Mouse (Mus musculus) megakaryocyte progenitor cell, adult 5-6 weeks (primary cell): Measurements from ENCODE around the gene Pcsk5. TPM values are rescaled to one million over a fixed set of nuclear protein-coding genes. Genes with fewer than 3 reads are reported as not detected.

ENCODE experiments used
- ATAC-seq: replicated peaks from 2 replicates; pipeline ENCODE4 v1.8.0; 2016; ENCODE audit warnings: mild to moderate bottlenecking, moderate TSS enrichment, inconsistent platforms; ENCODE audit not compliant: poor library complexity
- total RNA-seq, 2 experiments: library from RNA; stranded (forward) in 1 of 2; stranded (reverse) in 1 of 2; fragments of 157-497, 149-512 nt in 1 of 2; fragments of 200-1000 nt in 1 of 2; gene quantifications; 2 replicates each; pipeline versions ENCODE4 v1.2.3 to v1.2.4; 2015 to 2017

The Pcsk5 gene
- total RNA-seq, 2 experiments from 2014 or later = not detected

- ATAC-seq = no peak
Observed at GRCm38 (mm10) chr19:17590314-17590713, 247.1 kb downstream of the Pcsk5 start.

DNA sequence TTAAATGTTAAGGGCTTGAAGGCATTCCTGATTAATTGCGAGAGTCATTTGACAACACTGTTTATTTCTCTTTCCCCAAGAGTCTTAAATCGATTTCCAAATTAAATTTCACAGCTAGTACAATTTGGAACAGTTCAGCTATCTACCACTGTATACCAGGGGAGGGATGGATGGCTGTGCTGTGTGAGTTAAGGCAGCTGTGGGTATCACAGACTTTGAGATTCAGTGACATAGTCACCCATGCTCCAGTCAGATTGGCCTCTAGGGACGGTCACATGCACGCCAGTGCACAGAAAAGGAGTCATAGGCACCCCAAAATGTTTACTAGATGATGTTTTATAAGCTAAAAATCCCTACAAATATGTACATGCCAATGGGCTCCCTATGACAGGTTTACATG is 260.0 kb downstream of the Pcsk5 start:
- ATAC-seq = no peak

DNA sequence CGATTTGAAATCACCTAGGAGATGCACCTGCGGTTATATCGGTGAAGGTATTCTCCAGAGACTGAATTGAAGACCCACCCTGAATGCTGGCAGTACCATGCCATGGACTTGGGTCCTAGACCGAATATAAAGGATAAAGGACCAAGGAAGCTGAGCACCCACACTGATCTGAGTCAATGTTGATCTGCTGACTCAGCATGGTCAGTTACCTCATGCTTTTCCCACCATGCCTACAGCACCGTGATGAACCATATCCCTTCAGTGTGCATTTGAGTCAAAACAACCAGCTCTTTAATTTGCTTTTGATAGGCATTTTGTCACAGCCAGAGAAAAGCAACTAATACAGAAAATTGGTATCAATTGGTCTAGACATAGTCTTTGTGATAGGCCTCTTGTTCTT is 262.9 kb downstream of the Pcsk5 start:
- ATAC-seq = no peak

DNA sequence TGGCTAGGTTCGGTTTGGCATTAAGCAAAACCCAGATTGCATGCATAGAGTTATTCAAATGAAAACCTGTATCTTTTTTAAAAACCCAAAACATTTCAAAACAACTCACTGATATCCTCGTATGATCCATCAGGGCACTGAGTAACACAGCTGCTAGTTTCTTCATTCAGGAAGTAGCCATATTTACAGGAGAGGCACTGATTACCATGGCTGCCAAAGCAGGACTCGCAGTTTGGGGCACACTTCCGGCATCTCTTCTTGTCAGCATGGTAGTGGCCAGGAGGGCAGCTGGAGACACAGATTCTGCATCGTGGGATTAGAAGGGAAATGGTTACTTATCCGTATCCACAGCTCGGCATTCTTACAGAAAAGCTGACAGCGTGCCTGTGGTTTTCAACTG is 265.1 kb downstream of the Pcsk5 start:
- ATAC-seq = no peak

DNA sequence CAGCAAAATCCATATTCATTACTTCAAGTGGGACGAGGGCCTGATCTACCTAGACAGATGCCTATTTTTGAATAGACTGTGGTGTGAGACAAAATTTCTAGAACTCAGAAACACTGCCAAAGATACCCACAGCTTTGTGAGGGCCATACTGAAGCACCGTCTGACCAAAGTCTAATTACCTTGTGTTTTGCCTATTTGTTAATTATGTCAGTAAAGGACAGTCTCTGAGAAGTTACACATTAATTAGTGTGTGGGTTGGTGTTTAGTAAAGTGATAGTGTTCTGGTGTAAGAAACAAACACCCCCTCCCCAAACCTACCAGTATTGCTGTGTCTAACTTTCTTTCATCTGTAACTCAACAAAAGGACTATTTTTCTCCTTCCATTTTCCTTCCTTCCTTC is 266.5 kb downstream of the Pcsk5 start:
- ATAC-seq = no peak

DNA sequence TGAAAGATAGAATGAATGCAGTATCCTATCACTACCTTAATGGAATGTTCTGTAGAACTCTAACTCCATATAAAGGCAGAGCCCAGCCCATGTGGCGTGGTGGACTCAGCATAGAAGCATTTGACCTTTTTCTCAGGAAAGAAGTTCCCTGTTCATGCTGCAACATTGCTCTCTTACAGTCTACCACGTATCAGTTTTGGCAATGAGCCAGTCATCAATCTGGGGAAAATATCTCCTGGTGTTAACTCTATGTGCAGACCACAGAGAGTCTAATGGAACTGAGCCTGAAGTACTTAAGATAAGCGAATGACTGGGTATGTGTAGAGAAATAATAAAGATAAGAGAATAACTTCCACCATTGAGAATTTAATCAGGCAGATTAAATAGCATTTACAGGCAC is 270.2 kb downstream of the Pcsk5 start:
- no peak for ATAC-seq

- ATAC-seq = no peak
Observed at GRCm38 (mm10) chr19:17566097-17566496, 271.3 kb downstream of the Pcsk5 start.

- no peak for ATAC-seq
Observed at GRCm38 (mm10) chr19:17558764-17559163, 278.7 kb downstream of the Pcsk5 start.

- ATAC-seq = no peak
Observed at GRCm38 (mm10) chr19:17555159-17555558, 282.3 kb downstream of the Pcsk5 start.

GRCm38 (mm10) chr19:17554571-17554970 is 282.9 kb downstream of the Pcsk5 start:
- ATAC-seq = no peak

DNA sequence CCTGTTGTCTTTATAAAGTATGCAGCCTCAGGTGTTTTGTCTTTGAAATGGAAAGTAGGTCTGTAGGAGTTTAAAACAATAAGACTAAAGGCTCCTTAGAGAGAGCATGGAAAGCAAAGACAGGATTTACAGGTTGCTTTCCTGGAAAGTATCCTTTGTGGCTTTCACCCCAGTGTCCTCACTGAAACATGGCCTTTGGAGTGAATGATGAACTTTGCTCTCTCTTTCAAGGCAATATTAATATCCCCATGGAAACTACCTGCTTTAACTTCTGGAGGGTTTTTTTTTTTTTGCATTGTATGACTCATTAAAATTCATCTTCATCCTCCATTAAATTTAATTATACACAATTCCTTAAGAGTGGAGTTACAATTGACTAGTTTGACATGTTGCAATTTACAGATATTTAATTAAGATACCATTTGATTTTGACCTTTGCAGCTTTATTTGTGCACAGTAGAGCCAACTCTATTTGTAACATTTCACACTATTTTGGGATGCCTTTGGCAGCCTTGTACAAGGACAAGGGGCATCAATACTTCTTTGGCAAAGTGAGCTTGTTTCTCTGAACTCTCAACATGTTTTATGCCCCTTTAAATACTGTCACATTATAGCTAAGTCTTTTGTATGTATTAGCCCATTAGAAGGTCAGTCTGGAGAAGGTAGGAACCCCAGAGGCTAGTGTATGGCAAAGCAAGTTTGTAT is 283.9 kb downstream of the Pcsk5 start:
- ATAC-seq = no peak

- ATAC-seq = no peak
Observed at GRCm38 (mm10) chr19:17528746-17529532, 308.5 kb downstream of the Pcsk5 start.

DNA sequence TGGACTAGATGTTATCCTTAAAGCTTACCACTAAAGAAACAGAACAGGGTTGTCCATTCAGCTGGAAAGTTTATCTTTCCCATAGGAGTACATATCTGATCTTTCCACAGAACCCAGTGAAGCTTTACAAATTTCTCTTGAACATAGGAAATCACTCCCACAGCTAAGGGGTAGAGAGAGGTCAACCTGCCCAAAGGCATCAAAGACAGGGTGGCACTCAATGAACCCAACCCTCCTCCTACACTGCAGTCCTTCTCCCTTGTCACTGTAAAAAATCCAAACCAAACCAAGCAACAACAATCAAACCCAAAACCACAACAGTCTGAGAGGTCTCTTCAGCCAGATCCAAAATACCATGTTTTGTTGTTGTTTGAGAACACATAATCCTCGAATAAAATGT is 311.9 kb downstream of the Pcsk5 start:
- ATAC-seq = no peak

- no peak for ATAC-seq
Observed at GRCm38 (mm10) chr19:17514456-17514855, 323.0 kb downstream of the Pcsk5 start.

GRCm38 (mm10) chr19:17511283-17511682 is 326.1 kb downstream of the Pcsk5 start:
- no peak for ATAC-seq

DNA sequence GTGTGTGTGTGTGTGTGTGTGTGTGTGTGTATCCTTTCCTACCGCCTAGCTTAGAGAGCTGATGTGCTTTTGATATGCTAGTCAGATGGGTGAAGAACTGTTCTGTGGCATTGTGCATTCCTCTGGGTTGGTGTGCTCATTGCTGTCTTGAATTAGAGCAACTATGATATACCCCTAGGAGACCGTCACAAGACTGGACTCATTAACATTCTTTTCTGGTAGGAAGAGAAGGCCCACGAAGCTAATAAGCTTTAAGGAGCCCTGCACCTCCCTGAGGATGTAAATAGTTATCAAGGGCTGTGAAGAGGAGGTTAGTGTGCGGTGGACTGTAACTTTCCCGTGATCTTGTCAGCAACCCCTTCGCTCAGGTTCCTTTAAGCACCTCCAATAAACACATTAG is 333.2 kb downstream of the Pcsk5 start:
- no peak for ATAC-seq

- no peak for ATAC-seq
Observed at GRCm38 (mm10) chr19:17498586-17499235, 338.7 kb downstream of the Pcsk5 start.

- ATAC-seq = no peak
Observed at GRCm38 (mm10) chr19:17496131-17496530, 341.3 kb downstream of the Pcsk5 start.

DNA sequence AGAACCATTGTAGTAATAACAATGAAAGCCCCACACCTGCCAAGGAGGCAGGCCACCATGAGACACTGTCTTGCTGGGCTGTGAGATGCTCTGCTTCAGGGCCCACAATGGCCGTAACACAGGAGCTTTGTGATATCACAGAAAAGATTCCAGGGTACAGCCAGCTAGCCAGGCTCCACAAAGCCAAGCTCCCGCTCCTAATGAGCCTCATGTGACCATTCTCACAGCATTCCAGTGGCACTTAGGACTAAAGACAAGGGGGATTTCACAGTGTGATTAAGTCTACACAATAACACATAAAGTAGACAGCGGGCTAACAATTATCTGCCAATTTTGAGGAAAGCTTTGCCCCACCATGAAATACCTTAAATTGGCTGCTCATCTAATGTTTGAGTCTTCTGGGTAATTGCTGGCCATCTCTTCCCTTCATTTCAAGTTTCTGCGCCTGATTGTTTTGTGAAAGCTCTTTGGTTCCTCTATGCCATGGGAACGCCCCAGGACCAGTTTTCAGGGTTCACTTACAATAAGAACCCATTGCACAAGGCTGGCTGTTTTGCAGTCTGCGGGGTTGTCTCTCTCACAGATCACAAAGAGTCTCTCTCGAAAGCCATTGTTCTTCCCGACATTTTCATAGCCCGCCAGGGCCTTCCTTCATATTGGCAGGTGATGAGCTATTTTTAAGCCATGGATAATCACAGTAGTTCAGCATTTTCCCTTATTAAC is 345.4 kb downstream of the Pcsk5 start:
- ATAC-seq = no peak

DNA sequence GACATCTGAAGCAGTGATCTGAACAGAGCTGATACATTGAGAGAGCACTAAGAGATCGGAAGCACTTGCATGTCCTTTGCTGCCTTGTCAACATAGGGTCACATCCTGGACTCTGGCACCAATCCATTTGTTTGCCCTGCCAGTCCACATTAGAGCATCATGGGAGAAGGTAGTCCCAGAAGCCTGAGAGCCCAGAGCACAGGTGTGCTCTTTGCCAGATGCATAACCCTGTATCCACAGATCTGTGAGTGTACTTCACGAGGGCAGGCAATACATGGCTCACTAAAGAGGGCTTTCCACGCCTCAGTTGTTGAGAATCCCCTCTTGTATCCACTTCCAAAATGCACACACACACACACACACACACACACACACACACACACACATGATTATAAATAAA is 346.1 kb downstream of the Pcsk5 start:
- no peak for ATAC-seq

DNA sequence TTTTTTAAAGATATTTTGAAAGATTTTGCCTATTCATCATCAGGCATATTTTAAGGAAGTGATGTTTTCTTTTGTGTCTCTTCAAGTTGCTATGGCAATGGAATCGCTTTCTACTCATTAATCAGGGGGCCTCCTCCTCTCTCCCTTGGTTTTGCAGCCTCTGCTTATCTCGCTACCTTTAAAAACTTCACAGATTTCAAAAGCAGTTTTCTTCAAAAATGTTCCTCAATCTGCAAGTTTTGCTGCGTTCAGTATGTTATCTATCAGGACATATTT is 347.6 kb downstream of the Pcsk5 start:
- no peak for ATAC-seq
